Mouse (Mus musculus): ENCODE measurements at regions not wholly inside any gene's neighbourhood (a gene's known extent, or its start where the extent isn't known, plus 50 kb on each side); places are given as distances from the start of the nearest gene placed in this dataset.

DNA sequence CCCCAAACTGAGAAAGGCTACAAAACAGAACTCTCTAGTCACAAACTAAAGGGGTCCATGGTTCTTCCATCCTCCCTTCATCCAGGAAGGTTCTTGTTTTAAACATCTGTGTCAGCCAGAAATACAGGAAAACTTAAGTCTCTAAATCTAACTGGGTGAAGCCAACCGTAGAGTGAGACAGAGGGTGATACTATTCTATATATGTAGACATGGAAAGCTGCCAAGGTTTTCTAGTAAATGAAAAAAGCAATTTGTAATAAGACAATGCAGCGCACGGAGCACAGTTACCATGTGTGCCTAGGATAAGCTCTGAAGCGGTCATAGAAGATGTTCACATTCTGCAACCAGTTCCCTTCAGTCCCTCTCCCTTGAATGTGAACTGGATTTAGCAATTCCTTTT is 55.4 kb downstream of the Ppp1r3c start:
- WGBS: 50% methylated on average over 4 of the region's 4 CpGs
- no peak overlapping the region for H3K4me3 ChIP-seq (ENCODE audit: insufficient read depth, low read depth, low read length)
- H3K4me1 ChIP-seq (ENCODE audit: control insufficient read depth, insufficient read depth, low read length): peaks cover 21% of the 10 kb centered on the region
- 0 out of 2 replicates have a peak overlapping the region, but pooled peaks have one; percentile 25 for H3K27ac ChIP-seq (ENCODE audit: insufficient read depth, low read depth, low read length)
- TF ChIP-seq POLR2A (IDR thresholded peaks at IDR 0.05; ENCODE audit: insufficient read depth, low read depth, low read length) (no peak), CTCF (IDR thresholded peaks at IDR 0.05; ENCODE audit: insufficient read depth, low read depth, low read length) (no peak)

DNA sequence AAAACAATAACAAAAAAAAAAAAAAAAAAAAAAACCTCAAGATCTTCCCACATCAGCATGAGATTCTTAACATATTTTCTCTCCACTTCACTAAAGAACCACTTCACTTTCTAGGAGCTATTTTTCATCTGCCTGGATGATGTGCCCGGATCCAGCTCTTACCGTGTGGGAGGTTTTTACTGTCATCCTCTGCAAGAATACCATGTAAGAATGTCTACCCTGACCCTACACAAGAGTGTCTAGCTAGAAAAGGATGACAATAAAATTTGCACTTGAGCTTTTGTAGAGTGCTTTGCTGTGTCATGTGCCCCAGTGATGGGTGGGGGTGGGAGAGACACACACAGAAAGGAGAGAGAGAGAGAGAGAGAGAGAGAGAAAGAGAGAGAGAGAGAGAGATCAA is 56.1 kb downstream of the Ppp1r3c start:
- H3K4me1 ChIP-seq (ENCODE audit: control insufficient read depth, insufficient read depth, low read length): peaks cover 19% of the 10 kb centered on the region
- TF ChIP-seq POLR2A (IDR thresholded peaks at IDR 0.05; ENCODE audit: insufficient read depth, low read depth, low read length): no peak
- TF ChIP-seq CTCF (IDR thresholded peaks at IDR 0.05; ENCODE audit: insufficient read depth, low read depth, low read length): no peak
- no peak overlapping the region for H3K27ac ChIP-seq (ENCODE audit: insufficient read depth, low read depth, low read length)
- H3K4me3 ChIP-seq (ENCODE audit: insufficient read depth, low read depth, low read length): no peak overlapping the region
- 38% methylated on average over 2 of the region's 2 CpGs for WGBS

DNA sequence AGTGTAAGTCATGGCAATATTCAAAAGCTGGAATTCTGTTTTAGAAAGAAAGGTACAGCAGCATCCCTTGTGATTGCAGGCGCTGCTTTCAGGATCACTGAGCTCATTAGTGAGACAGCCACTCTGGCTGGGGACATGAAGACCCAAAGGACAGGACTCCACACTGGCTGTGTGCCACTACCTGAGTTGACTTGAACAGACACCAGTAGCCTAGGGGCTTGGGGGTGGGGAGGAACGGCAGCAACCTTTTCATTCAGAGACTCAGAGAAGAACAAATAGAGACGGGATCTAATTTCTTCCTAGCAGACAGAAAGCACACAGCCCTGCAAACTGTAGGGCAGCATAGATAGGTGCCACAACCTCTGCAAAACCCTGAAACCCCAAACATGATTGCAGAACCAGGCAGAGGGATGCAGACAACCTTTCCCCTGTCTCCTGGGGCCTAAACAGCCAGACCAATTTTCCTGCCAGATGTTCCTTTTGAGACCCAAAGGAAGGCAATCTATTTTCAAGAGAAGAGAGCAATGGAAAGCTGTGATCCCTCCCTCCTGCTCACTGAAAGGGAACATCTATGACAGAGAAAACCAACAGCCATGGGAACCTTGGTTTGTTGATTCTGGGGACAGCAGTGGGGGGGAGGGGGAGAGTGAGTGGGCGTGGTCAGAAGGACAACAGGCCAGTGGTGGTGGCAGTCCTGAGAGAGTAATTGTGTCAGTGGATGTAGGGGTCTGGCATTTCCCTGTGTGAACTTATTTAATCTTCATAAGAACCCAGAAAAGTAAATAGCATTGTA is 57.2 kb downstream of the Ppp1r3c start:
- H3K4me3 ChIP-seq (ENCODE audit: insufficient read depth, low read depth, low read length): no peak overlapping the region
- WGBS: 43% methylated on average over 4 of the region's 4 CpGs
- TF ChIP-seq POLR2A (IDR thresholded peaks at IDR 0.05; ENCODE audit: insufficient read depth, low read depth, low read length) (no peak), CTCF (IDR thresholded peaks at IDR 0.05; ENCODE audit: insufficient read depth, low read depth, low read length) (no peak)

DNA sequence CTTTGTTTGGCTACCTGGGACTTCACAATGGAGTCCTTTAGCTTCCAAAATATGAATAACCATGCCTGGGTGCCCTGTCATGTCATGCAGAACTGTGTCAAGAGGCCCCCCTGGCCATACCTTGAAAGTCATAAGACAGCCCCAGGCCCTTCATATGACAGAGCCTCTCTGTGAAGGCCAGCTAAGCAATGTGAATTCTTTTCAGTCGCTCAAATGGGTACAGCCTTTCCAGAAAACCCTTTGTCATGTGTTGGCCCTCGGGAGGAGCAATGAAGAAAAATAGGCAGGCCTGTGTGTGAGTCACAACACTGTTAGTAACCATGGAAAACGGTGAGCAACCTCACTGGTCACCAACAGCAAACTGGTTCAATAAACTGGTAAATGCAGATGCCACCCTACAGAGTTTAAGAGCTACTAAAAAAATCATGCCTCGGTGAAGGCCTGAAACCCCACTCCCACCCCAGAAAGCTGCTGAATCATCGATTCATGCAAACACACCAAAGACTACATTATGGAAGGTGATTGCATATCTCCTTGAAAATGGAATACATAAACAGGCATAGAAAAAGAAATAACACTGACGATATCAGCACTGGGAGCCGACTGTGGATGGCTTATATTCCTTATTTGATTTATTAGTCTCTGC is 57.9 kb downstream of the Ppp1r3c start:
- H3K27ac ChIP-seq (ENCODE audit: insufficient read depth, low read depth, low read length): peak overlapping the region; percentile 31; the same call in 1 of the 2 replicates
- peaks cover 19% of the 10 kb centered on the region for H3K4me1 ChIP-seq (ENCODE audit: control insufficient read depth, insufficient read depth, low read length)
- TF ChIP-seq CTCF (IDR thresholded peaks at IDR 0.05; ENCODE audit: insufficient read depth, low read depth, low read length): no peak
- TF ChIP-seq POLR2A (IDR thresholded peaks at IDR 0.05; ENCODE audit: insufficient read depth, low read depth, low read length): no peak
- H3K4me3 ChIP-seq (ENCODE audit: insufficient read depth, low read depth, low read length): no peak overlapping the region
- 40% methylated on average over 7 of the region's 7 CpGs for WGBS

More for the DNA sequence above, 57.2 kb downstream of the Ppp1r3c start:
- Histone ChIP-seq H3K27ac (ENCODE audit: insufficient read depth, low read depth, low read length) (peak overlapping the region; percentile 23; the same call in 1 of the 2 replicates), H3K4me1 (ENCODE audit: control insufficient read depth, insufficient read depth, low read length) (peaks cover 19% of the 10 kb centered on the region)

DNA sequence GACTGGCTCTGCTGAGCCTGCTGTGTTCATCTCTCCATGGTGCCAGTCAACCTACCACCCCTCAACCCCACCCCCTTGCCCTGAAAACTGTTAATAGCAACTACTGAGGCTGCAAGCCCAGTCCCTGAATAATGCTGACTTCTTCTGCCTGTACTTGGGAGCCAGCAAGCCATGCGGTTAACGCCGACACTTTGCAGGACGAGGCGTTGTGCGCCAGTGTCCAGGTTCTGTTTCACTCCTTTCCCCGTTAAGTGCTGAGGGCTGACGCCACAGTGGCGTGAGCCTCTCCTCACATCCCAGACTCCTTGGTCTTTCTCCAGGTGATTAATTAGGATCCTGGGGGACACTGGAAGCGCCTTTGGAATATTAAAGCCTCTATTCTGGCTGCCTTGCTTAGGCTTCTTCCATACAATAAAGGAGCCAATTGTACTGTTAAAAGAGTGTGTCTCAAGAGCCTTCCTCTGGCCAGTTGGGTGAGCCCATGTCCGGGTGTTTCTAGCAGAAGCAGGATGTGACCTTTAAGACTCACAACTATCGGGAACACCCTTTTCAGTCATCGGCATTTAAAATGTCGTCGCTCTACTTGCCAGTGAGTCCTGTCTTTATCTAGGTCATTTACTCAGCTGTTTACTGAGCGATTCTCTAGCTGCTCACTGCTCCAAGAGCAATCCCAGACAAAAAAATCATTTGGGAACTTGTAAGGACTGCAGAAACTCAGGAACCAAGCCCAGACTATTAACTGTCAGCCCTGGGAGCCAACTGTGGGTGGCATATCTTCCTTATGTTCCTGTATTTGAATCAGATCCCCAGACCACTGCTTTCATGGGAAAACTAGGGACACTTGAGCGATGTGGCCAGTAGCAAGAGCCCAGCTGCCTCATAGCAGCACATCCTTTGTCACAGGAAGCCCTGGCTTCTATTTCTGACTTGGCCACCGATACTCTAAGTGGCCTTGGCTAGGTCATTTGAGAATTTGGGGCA is 59.1 kb downstream of the Ppp1r3c start:
- WGBS: 42% methylated on average over 18 of the region's 18 CpGs
- H3K4me1 ChIP-seq (ENCODE audit: control insufficient read depth, insufficient read depth, low read length): peaks cover 18% of the 10 kb centered on the region
- peak overlapping the region; percentile 69; the same call in 1 of the 2 replicates for H3K27ac ChIP-seq (ENCODE audit: insufficient read depth, low read depth, low read length)
- TF ChIP-seq POLR2A (IDR thresholded peaks at IDR 0.05; ENCODE audit: insufficient read depth, low read depth, low read length) (no peak), CTCF (IDR thresholded peaks at IDR 0.05; ENCODE audit: insufficient read depth, low read depth, low read length) (no peak)
- no peak overlapping the region for H3K4me3 ChIP-seq (ENCODE audit: insufficient read depth, low read depth, low read length)

DNA sequence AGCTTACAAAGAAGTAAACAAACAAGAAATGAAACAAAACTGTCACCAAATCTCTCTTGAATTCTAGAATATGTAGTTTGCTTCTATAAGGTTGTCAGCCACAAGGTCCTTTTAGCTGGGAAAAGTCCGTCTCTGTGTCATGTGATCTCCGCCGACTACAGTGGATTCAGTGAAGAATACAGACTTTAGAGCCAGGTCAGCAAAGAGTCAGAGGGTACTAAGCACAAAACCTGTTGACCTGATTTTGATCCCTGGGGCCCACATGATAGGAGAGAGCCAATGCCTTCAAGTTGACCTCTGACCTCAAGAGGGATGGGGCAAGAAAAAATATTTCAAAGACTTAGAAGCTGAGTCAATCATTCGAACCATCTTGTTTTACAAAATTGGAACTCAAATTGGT is 61.5 kb downstream of the Ppp1r3c start:
- no peak overlapping the region for H3K27ac ChIP-seq (ENCODE audit: insufficient read depth, low read depth, low read length)
- H3K4me3 ChIP-seq (ENCODE audit: insufficient read depth, low read depth, low read length): no peak overlapping the region
- no peak for TF ChIP-seq CTCF (IDR thresholded peaks at IDR 0.05; ENCODE audit: insufficient read depth, low read depth, low read length)
- no peak for TF ChIP-seq POLR2A (IDR thresholded peaks at IDR 0.05; ENCODE audit: insufficient read depth, low read depth, low read length)
- 91% methylated on average over 4 of the region's 4 CpGs for WGBS
- peaks cover 16% of the 10 kb centered on the region for H3K4me1 ChIP-seq (ENCODE audit: control insufficient read depth, insufficient read depth, low read length)

DNA sequence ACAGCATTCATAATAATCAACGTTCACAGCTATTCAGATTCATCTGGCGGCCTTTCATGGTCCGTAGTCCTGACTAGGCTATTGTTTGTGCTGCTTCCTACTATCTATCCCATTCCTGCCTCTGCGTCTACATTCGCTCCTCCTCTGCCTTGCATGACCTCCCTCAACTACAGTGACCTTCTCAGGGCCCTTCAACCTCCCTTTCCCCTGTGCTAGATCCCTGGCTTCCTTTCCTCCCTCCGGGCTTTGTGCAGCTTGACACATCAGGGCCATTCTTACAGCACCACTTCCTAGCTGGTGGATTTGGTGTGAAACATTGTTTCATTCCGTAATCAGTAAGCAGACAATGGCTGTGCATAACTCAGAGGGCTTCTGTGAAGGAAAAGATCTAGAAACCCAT is 65.6 kb downstream of the Ppp1r3c start:
- TF ChIP-seq POLR2A (IDR thresholded peaks at IDR 0.05; ENCODE audit: insufficient read depth, low read depth, low read length) (no peak), CTCF (IDR thresholded peaks at IDR 0.05; ENCODE audit: insufficient read depth, low read depth, low read length) (no peak)
- peaks cover 2% of the 10 kb centered on the region; the same call in 1 of the 2 replicates for H3K4me1 ChIP-seq (ENCODE audit: control insufficient read depth, insufficient read depth, low read length)
- no peak overlapping the region for H3K27ac ChIP-seq (ENCODE audit: insufficient read depth, low read depth, low read length)
- H3K4me3 ChIP-seq (ENCODE audit: insufficient read depth, low read depth, low read length): no peak overlapping the region
- 79% methylated on average over 7 of the region's 7 CpGs for WGBS

Data from olfactory bulb, adult 2 months (tissue).